In the genomic region with DNA sequence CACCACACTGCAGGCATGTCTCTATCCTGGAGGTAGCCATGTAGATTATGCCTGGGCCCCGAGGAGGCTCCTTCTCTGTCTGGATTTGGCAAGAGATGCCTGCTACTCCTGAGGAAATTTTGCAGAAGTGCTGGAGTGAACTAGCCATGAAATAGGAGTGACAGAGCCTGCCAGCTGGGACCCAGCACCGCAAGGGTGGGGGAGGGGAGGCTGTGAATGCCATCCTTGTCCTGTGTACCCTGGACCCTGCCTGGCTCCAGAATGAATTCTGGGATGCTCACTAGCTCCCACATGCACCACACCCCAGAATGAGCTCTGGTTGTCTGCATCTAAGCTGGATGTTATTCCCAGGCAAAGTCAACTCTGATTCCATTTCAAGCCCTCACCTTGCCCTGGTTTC, we compare ENCODE assay signal across 20 mouse cellular contexts. TPM values are rescaled to one million over a fixed set of nuclear protein-coding genes. Genes with fewer than 3 reads are reported as not detected.
DNase-seq lines count a peak whose midpoint lies in the region; ATAC-seq lines count a peak whose summit lies in the region.
"Had no signal": no experiment of that assay in that cellular context is flagged by ENCODE, and none has a peak within 500 bp of the region (broad histone marks: within the 10 kb centered on the region; RNA-seq: fewer than 3 reads in every experiment).

No protein-coding gene starts in this region.

- H3K4me2 ChIP-seq in hindbrain, embryonic 13.5 days: no peak overlapping the region
- H3K4me2 ChIP-seq: embryonic facial prominence, embryonic 12.5 days; forebrain, embryonic 12.5 days; heart, embryonic 11.5 days; heart, embryonic 15.5 days had no signal

- no peaks in the 10 kb centered on the region for H3K9me3 ChIP-seq in hindbrain, embryonic 10.5 days
- no peaks in the 10 kb centered on the region for H3K9me3 ChIP-seq in hindbrain, embryonic 13.5 days
- H3K9me3 ChIP-seq: embryonic facial prominence, embryonic 12.5 days; forebrain, embryonic 12.5 days; heart, embryonic 15.5 days had no signal

- H3K9ac ChIP-seq in hindbrain, embryonic 13.5 days: no peak overlapping the region
- H3K9ac ChIP-seq: embryonic facial prominence, embryonic 12.5 days; forebrain, embryonic 12.5 days; heart, embryonic 15.5 days had no signal

- H3K27ac ChIP-seq in hindbrain, embryonic 10.5 days: no peak overlapping the region
- no peak overlapping the region for H3K27ac ChIP-seq in hindbrain, embryonic 13.5 days
- H3K27ac ChIP-seq: embryonic facial prominence, embryonic 12.5 days; forebrain, embryonic 12.5 days; heart, adult 2 months; heart, embryonic 15.5 days had no signal

- no peak for ATAC-seq in hindbrain, embryonic 13.5 days (ENCODE audit: low FRiP score)
- ATAC-seq: activated CD4-positive, CD25-positive, alpha-beta regulatory T cell, adult 4 months; forebrain, embryonic 16.5 days; Patski had no signal

- H3K36me3 ChIP-seq in hindbrain, embryonic 10.5 days: no peaks in the 10 kb centered on the region
- no peaks in the 10 kb centered on the region for H3K36me3 ChIP-seq in hindbrain, embryonic 13.5 days
- H3K36me3 ChIP-seq: embryonic facial prominence, embryonic 12.5 days; forebrain, embryonic 12.5 days; heart, embryonic 15.5 days had no signal

- 85% methylated on average over 2 of the region's 2 CpGs for WGBS in hindbrain, embryonic 10.5 days
- 51% methylated on average over 2 of the region's 2 CpGs for WGBS in hindbrain, embryonic 13.5 days

- H3K27me3 ChIP-seq in hindbrain, embryonic 10.5 days (ENCODE audit: insufficient read depth, poor library complexity, severe bottlenecking): peaks cover 5% of the 10 kb centered on the region; the same call in 1 of the 2 replicates
- peaks cover 21% of the 10 kb centered on the region for H3K27me3 ChIP-seq in hindbrain, embryonic 13.5 days
- H3K27me3 ChIP-seq: heart, embryonic 15.5 days had no signal

- H3K4me3 ChIP-seq in hindbrain, embryonic 10.5 days: no peak overlapping the region
- no peak overlapping the region for H3K4me3 ChIP-seq in hindbrain, embryonic 13.5 days
- H3K4me3 ChIP-seq: embryonic facial prominence, embryonic 12.5 days; forebrain, embryonic 12.5 days; heart, adult 2 months; heart, embryonic 15.5 days had no signal

- peak; percentile 15 for DNase-seq in hindbrain, embryonic 10.5 days (ENCODE audit: low spot score)
- peak; percentile 23 for DNase-seq in layer of hippocampus, adult 9-11 months
- DNase-seq in layer of hippocampus, adult 9-10 months (ENCODE audit: low spot score): no peak
- peak; percentile 20 for DNase-seq in right cerebral cortex, postnatal 14 days
- DNase-seq in right cerebral cortex, postnatal 25 days: no peak
- DNase-seq: adrenal gland, postnatal 14 days; cerebellum, adult 18-20 months; cerebellum, adult 9-11 months; embryo, embryonic 11 days; gastrocnemius, postnatal 14 days; heart, adult 2 months; heart, postnatal 14 days had no signal

- peaks cover 15% of the 10 kb centered on the region for H3K4me1 ChIP-seq in hindbrain, embryonic 10.5 days (replicated peaks)
- H3K4me1 ChIP-seq in hindbrain, embryonic 13.5 days (replicated peaks): peaks cover 11% of the 10 kb centered on the region
- H3K4me1 ChIP-seq: forebrain, embryonic 12.5 days had no signal

RNA-seq across cellular contexts. Expression of gene 9530068E07Rik, which starts 44.9 kb away (rescaled TPM):
- polyA plus RNA-seq in hindbrain, embryonic 10.5 days (2016; fragmentation: Nextera tagmentation; extraction: Ambion mirVana): 149 and 168 TPM in 2 replicates
- 129 TPM in 2 replicates for polyA plus RNA-seq in hindbrain, embryonic 13.5 days (2015; fragmentation: Nextera tagmentation; extraction: Ambion mirVana)

Comparison
In these comparisons a context has a peak if more than half of its experiments do, and no peak if none do; other contexts are left out.
1. DNase-seq: peak in hindbrain, embryonic 10.5 days (single experiment), layer of hippocampus, adult 9-11 months (single experiment) and right cerebral cortex, postnatal 14 days (single experiment); none in layer of hippocampus, adult 9-10 months (single experiment) and right cerebral cortex, postnatal 25 days (single experiment).